Mouse (Mus musculus): Measurements from ENCODE around the gene Git2.

Gene Git2

DNA sequence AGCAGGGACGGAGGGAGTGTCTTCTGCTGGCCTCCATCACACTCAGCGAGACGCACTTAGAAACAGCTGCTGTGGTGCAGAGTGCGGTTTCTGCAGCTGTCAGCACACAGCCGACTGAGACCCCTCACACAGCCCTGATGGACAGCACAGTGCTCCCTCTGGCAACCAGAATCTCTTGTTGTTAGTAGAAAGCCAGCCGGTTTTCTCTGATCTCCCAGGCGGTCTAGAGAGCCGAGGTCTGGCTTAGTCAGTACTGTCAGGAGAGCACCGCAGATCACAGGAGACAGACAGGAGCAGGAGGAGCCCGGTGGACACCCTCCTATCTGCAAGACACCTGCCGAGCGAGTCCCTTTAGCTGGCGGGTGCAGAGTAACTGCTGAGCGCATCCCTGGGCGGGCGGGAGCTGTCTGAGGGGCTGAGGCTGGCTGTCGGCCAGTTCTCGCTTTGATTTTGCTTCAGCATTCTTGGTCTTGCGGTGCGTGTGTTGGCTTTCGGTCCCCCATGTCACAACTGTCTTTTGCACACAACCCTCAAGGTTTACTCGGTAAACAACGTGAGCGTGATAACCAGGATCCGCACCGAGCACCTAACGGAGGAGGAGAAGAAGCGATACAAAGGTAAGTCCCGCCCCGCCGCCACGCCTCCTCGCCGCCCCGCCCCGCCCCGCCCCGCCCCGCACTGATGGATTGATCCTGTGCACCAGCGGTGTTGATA lies 21.1 kb upstream of the Git2 start:
- DNase-seq (ENCODE audit: low spot score) = no peak

- no peak for DNase-seq (ENCODE audit: low spot score)
Observed at GRCm38 (mm10) chr5:114795653-114796052, 20.3 kb upstream of the Git2 start.

GRCm38 (mm10) chr5:114795231-114795630 lies 19.9 kb upstream of the Git2 start:
- DNase-seq (ENCODE audit: low spot score) = no peak

- DNase-seq (ENCODE audit: low spot score) = no peak
Observed at GRCm38 (mm10) chr5:114794609-114795008, 19.3 kb upstream of the Git2 start.

GRCm38 (mm10) chr5:114793317-114793716 lies 18.0 kb upstream of the Git2 start:
- DNase-seq (ENCODE audit: low spot score) = no peak

GRCm38 (mm10) chr5:114785196-114785595 lies 9.9 kb upstream of the Git2 start:
- no peak for DNase-seq (ENCODE audit: low spot score)

DNA sequence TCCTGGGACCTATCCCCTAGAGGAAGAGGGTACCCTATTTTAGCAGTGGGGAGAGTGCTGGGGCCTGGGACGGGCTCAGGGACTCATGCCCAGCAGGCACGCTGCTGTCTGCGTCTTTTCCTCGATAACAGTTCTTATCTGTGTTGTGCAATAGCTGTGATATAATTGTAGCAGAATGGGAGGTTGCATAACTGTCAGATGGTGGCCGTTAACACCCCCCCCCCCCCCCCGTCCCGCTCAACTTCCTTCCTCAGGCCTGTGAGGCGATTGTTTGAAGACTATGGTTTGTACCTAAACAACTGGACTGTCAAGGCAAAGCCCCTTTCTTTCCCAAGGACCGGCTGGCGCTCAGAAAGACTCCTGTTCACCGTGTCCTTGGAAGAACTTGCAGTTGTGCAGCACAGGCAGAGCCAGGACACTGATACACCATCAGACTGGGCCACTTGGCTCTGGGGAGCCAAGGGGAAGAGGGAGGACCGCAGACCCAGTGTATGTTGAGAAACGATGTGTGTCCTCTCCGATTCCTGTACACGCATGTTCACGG lies 9.4 kb upstream of the Git2 start:
- peak; percentile 66 for DNase-seq (ENCODE audit: low spot score)

GRCm38 (mm10) chr5:114783405-114784163 lies 8.3 kb upstream of the Git2 start:
- no peak for DNase-seq (ENCODE audit: low spot score)

- DNase-seq (ENCODE audit: low spot score) = no peak
Observed at GRCm38 (mm10) chr5:114782991-114783390, 7.7 kb upstream of the Git2 start.

DNA sequence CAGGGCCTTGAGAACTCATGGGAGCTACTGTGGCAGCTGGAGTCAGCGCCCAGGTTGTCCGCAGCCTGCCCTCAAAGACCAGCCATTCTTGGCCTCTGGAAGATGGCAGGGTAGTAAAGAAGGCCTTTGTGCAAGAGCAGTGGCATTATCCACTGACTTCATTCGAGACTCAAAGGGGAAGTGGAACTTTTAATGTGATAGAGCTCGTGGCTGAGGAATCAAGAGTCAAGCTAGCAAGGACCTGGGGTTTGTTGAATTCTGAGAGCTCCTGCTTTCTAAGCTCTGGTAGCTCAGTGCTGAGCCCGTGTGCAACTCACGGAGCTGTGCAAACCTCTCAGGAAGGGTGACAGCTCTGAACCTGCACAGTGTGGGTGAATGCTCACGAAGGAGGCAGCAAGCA lies 5.6 kb upstream of the Git2 start:
- no peak for DNase-seq (ENCODE audit: low spot score)

DNA sequence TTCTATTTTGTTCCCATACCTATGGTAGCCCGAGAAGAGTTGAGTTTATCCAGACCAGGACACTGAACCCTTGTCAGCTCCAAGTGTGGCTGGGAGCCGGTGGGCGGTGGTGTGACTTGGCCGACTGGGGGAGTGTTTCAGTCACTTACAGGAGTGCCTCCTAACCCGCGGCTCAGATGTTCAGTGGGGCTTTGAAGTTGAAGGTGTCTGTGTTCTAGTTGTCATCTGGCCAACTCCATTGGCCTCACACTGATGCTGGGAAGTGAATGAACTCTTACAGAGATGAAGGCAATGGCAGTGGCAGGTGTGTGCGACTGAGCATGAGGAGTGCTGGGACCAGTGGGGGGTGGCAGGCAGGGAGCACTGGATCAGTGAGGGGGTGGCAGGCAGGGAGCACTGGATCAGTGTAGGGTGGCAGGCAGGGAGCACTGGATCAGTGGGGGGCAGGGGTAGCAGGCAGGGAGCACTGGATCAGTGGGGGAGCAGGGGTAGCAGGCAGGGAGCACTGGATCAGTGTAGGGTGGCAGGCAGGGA lies 4.7 kb upstream of the Git2 start:
- no peak for DNase-seq (ENCODE audit: low spot score)

DNA sequence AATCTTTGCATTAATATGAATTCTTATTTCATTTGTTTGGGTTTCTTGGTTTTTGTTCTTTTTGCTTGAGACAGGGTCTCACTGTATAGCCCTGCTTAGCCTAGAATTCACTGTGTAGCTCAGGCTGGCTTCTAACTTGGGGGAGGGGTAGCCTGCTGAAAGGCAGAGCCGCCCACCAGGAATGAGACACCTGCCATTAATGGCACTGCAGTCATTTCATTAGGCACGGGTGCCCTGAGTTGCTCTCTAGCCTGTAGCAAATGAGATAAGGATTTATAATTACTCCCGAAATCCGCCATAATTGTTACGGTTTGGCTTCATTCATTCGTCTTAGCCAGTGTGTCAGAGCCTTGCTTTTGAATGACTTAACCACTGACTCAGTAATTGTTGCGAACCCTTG lies 857 bp upstream of the Git2 start:
- DNase-seq (ENCODE audit: low spot score) = no peak

DNA sequence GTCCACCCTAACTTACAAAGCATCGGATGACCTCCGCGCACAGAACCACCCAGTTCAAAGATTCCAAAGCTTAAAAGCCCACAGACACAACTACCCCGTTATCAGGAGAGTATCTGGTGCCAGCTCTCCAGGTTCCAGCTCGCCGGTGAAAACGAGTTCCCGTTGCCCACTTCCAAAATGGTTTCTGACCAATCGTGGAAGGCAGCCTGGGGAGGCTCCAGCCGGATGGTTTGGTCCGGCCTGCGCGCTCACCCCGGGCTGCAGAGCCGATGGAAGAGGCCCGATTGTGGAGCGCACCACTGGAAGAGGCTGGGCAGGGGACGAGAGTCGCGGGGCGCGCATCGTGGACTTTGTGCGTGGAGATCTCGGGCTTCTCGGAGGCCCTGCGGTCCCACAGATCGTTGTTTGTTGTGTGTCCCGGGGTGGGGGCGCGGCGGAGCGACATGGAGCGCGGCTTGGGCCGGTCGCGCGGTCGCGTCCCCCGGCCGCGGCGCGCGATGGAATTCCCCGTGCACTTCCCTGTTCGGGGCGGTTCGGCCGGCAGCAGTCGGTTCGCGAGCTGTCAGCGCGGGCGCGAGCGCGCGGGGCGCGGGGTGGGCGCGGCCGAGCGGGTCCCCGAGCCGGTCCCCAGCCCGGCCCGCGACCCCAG lies 790 bp downstream of the Git2 start, which contains the start of gene Ankrd13a:
Ankrd13a (plus strand) TSS at position 275 of the 649 bp plus-strand sequence.
- DNase-seq (ENCODE audit: low spot score) = peak; percentile 87

- no peak for DNase-seq (ENCODE audit: low spot score)
Observed at GRCm38 (mm10) chr5:114773780-114774179, 1.5 kb downstream of the Git2 start.

- DNase-seq (ENCODE audit: low spot score) = peak; percentile 94
Observed at GRCm38 (mm10) chr5:114773211-114773710, 2.1 kb downstream of the Git2 start.

- DNase-seq (ENCODE audit: low spot score) = no peak
Observed at GRCm38 (mm10) chr5:114772456-114773203, 2.7 kb downstream of the Git2 start.

- no peak for DNase-seq (ENCODE audit: low spot score)
Observed at GRCm38 (mm10) chr5:114771796-114772195, 3.5 kb downstream of the Git2 start.

DNA sequence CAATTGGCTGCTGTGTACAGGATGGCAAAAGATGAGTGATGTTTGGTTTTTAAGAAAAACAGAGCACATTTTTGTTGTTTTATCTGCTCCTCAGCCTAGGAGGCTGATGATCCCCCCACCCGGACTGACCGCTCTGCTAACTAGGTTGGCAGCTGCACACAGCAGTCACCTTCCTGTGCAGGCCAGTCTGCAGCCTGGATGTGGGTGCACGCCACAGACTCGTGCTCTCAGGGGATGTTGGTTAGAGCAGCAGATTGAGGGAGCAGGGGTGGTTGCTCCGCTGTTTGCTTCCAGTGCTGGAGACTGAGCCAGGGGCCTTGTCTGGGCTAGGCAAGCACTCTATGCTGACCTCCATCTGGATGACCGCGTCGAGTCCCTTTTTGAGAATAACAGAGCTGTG lies 5.5 kb downstream of the Git2 start:
- no peak for DNase-seq (ENCODE audit: low spot score)

DNA sequence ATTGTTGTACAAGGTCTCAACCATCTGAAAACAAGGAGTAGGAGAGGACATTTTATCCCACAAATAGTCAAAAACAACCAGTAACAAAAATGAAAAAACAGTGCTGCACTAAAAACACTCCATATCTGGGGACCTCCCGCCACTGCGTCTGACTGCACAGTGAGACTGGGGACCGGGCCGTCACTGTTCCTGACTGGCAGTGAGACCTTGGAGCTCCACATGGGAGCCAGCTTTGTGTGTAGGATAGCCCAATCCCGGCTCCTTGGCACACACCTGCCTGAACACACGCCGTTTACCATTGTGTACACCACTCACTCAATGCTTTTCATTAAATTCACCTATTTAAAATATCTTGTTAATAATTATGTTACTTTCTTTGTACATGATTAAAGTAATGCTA lies 8.1 kb downstream of the Git2 start:
- DNase-seq (ENCODE audit: low spot score) = no peak

DNA sequence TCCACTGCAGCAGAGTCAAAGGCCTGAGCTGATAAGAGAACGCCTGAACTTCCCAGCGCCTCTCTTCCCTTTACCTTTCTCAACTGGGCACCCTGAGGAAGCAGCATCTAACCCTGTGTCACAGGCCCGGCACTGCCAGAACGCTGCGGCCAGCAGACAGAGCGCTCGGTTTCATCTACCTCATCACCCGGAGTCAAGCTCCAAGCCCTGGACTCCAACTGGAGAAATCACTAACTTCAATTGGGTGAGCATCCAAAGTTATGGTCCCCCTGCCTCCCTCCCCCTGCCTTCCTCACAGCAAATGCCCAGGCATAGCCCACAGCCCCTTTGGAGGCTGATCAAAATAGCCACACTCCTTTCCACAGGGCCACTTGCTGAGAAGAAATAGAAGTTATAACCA lies 8.6 kb downstream of the Git2 start:
- no peak for DNase-seq (ENCODE audit: low spot score)

All from c-Kit-positive CD71-positive TER-119-positive erythroid progenitor cells, embryonic 14.5 days (primary cell).